Mouse (Mus musculus) lung, embryonic 14.5 days (tissue): ENCODE measurements around the gene Arhgap24. TPM values are rescaled to one million over a fixed set of nuclear protein-coding genes. Genes with fewer than 3 reads are reported as not detected.

Experiments
- ATAC-seq: fragments of 200-750 bp; cut with Nextera tagmentation; 2 replicates; pipeline ENCODE4 v1.8.0; 2017; ENCODE audit warnings: mild to moderate bottlenecking, moderate TSS enrichment, moderate library complexity; ENCODE audit not compliant: insufficient read depth
- DNase-seq: peaks from one replicate; pipeline ENCODE4 v3.0.0-alpha.2; 2015
- H3K27ac ChIP-seq: fragments of 300-500 bp; sonication (generic); 2 replicates; pipeline ENCODE4 v1.5.1; 2014; ENCODE audit warnings: low read depth, mild to moderate bottlenecking, moderate library complexity
- H3K27me3 ChIP-seq: fragments of 300-500 bp; sonication (generic); 2 replicates; pipeline ENCODE4 v1.6.1; 2014; ENCODE audit warnings: low read length, control low read depth; ENCODE audit not compliant: insufficient read depth
- H3K36me3 ChIP-seq: fragments of 300-500 bp; sonication (generic); 2 replicates; pipeline ENCODE4 v1.6.1; 2014; ENCODE audit warnings: control low read depth; ENCODE audit not compliant: insufficient read depth
- H3K4me1 ChIP-seq: fragments of 300-500 bp; sonication (generic); 2 replicates; pipeline ENCODE4 v1.6.1; 2014; ENCODE audit warnings: antibody characterized with exemption, control low read depth; ENCODE audit not compliant: insufficient read depth
- H3K4me2 ChIP-seq: fragments of 300-500 bp; sonication (generic); 2 replicates; pipeline ENCODE4 v1.6.1; 2014; ENCODE audit warnings: mild to moderate bottlenecking
- H3K4me3 ChIP-seq: fragments of 300-500 bp; sonication (generic); 2 replicates; pipeline ENCODE4 v1.5.1; 2014; ENCODE audit warnings: low read depth, low read length
- H3K9ac ChIP-seq: fragments of 300-500 bp; sonication (generic); 2 replicates; pipeline ENCODE4 v1.6.1; 2014
- H3K9me3 ChIP-seq: fragments of 300-500 bp; sonication (generic); 2 replicates; pipeline ENCODE4 v1.6.1; 2016; ENCODE audit warnings: low read depth, low read length, control low read depth
- CTCF ChIP-seq: IDR thresholded peaks from 2 replicates; pipeline ENCODE4 v1.5.1; 2016; ENCODE audit warnings: antibody characterized with exemption, low read depth
- WGBS: fragments of 180-500 bp; shearing (Covaris S2); extraction: QIAGEN DNeasy Blood & Tissue Kit; methylation state at CpG from one replicate; pipeline ENCODE4 v1.1.7; 2014; 5-methylcytosine and 5-hydroxymethylcytosine counted together
- polyA plus RNA-seq: library from polyadenylated mRNA; unstranded; fragments of >200 nt; fragmentation: Nextera tagmentation; extraction: Ambion mirVana; gene quantifications from 2 replicates; pipeline ENCODE4 v1.2.1, GENCODE M21; 2014

The Arhgap24 gene
- polyA plus RNA-seq, 1 experiment from 2014 or later, result 26.2 TPM

GRCm38 (mm10) chr5:102728531-102728930 is 247.3 kb downstream of the Arhgap24 start:
- H3K9me3 ChIP-seq, result no peaks in the 10 kb centered on the region
- H3K4me2 ChIP-seq, result no peak overlapping the region
- H3K36me3 ChIP-seq, result no peaks in the 10 kb centered on the region
- ATAC-seq (no peak), DNase-seq (peak; percentile 47)
- peaks cover 14% of the 10 kb centered on the region; the same call in 1 of the 2 replicates for H3K4me1 ChIP-seq
- no peak overlapping the region for H3K9ac ChIP-seq
- H3K27ac ChIP-seq, result peak overlapping the region; percentile 80
- no peaks in the 10 kb centered on the region for H3K27me3 ChIP-seq
- TF ChIP-seq CTCF, result no peak
- H3K4me3 ChIP-seq, result no peak overlapping the region

- no peak overlapping the region for H3K9ac ChIP-seq
- H3K27me3 ChIP-seq, result no peaks in the 10 kb centered on the region
- WGBS, result 30% methylated on average over 3 of the region's 3 CpGs
- no peak for TF ChIP-seq CTCF
- no peak overlapping the region for H3K4me2 ChIP-seq
- no peak overlapping the region for H3K4me3 ChIP-seq
- H3K9me3 ChIP-seq, result no peaks in the 10 kb centered on the region
- H3K27ac ChIP-seq, result peak overlapping the region; percentile 80
- DNase-seq, result peak; percentile 70
- H3K36me3 ChIP-seq, result no peaks in the 10 kb centered on the region
- peaks cover 14% of the 10 kb centered on the region; the same call in 1 of the 2 replicates for H3K4me1 ChIP-seq
- ATAC-seq, result peak; percentile 28; the same call in 1 of the 2 replicates
These were observed 248.3 kb downstream of the Arhgap24 start for GRCm38 (mm10) chr5:102729476-102729875.

- H3K36me3 ChIP-seq, result no peaks in the 10 kb centered on the region
- peaks cover 3% of the 10 kb centered on the region for H3K4me1 ChIP-seq
- WGBS, result 38% methylated on average over 5 of the region's 5 CpGs
- DNase-seq, result peak; percentile 81
- no peaks in the 10 kb centered on the region; the same call in 1 of the 2 replicates for H3K9me3 ChIP-seq
- no peak overlapping the region for H3K4me2 ChIP-seq
- ATAC-seq, result peak; percentile 87
- no peak overlapping the region for H3K4me3 ChIP-seq
- no peak overlapping the region for H3K9ac ChIP-seq
- no peak for TF ChIP-seq CTCF
- H3K27me3 ChIP-seq, result no peaks in the 10 kb centered on the region
- peak overlapping the region; percentile 76 for H3K27ac ChIP-seq
These were observed 254.9 kb downstream of the Arhgap24 start for GRCm38 (mm10) chr5:102736131-102736530.

GRCm38 (mm10) chr5:102742554-102743255 is 261.5 kb downstream of the Arhgap24 start:
- Histone ChIP-seq H3K9ac (no peak overlapping the region), H3K4me1 (peaks cover 9% of the 10 kb centered on the region), H3K27me3 (no peaks in the 10 kb centered on the region), H3K9me3 (no peaks in the 10 kb centered on the region), H3K27ac (no peak overlapping the region), H3K4me3 (no peak overlapping the region), H3K4me2 (no peak overlapping the region), H3K36me3 (no peaks in the 10 kb centered on the region)
- WGBS, result 35% methylated on average over 5 of the region's 5 CpGs
- peak; percentile 66 for ATAC-seq
- TF ChIP-seq CTCF, result no peak
- peak; percentile 34 for DNase-seq

GRCm38 (mm10) chr5:102743436-102743835 is 262.2 kb downstream of the Arhgap24 start:
- 49% methylated on average over 3 of the region's 3 CpGs for WGBS
- ATAC-seq, result no peak
- H3K36me3 ChIP-seq, result no peaks in the 10 kb centered on the region
- no peak overlapping the region for H3K27ac ChIP-seq
- no peak overlapping the region for H3K4me2 ChIP-seq
- no peak overlapping the region for H3K9ac ChIP-seq
- DNase-seq, result peak; percentile 57
- H3K9me3 ChIP-seq, result no peaks in the 10 kb centered on the region
- H3K4me3 ChIP-seq, result no peak overlapping the region
- no peak for TF ChIP-seq CTCF
- H3K4me1 ChIP-seq, result peaks cover 9% of the 10 kb centered on the region
- H3K27me3 ChIP-seq, result no peaks in the 10 kb centered on the region

GRCm38 (mm10) chr5:102744051-102744450 is 262.9 kb downstream of the Arhgap24 start:
- Histone ChIP-seq H3K4me1 (peaks cover 11% of the 10 kb centered on the region), H3K27ac (no peak overlapping the region), H3K27me3 (no peaks in the 10 kb centered on the region), H3K36me3 (no peaks in the 10 kb centered on the region), H3K9me3 (no peaks in the 10 kb centered on the region), H3K4me3 (no peak overlapping the region), H3K4me2 (no peak overlapping the region), H3K9ac (no peak overlapping the region)
- 69% methylated on average over 4 of the region's 4 CpGs for WGBS
- TF ChIP-seq CTCF, result no peak
- DNase-seq (no peak), ATAC-seq (no peak)

- H3K9ac ChIP-seq, result no peak overlapping the region
- ATAC-seq, result no peak
- H3K9me3 ChIP-seq, result no peaks in the 10 kb centered on the region
- H3K4me2 ChIP-seq, result no peak overlapping the region
- no peak for TF ChIP-seq CTCF
- no peak overlapping the region for H3K4me3 ChIP-seq
- H3K27me3 ChIP-seq, result no peaks in the 10 kb centered on the region
- no peak for DNase-seq
- no peaks in the 10 kb centered on the region for H3K36me3 ChIP-seq
- no peak overlapping the region for H3K27ac ChIP-seq
- WGBS, result 85% methylated on average over 9 of the region's 9 CpGs
- 0 out of 2 replicates have a peak, but pooled peaks cover 7% of the 10 kb centered on the region for H3K4me1 ChIP-seq
These were observed 267.0 kb downstream of the Arhgap24 start for GRCm38 (mm10) chr5:102748146-102748545.
